Mouse (Mus musculus) right cerebral cortex, adult 2 months (tissue): Measurements from ENCODE around the gene Tchhl1.
A peak's percentile ranks its signal among the peaks of the same experiment; 100 is the strongest.
"Not testable (repeated sequence)": the region's sequence is repeated elsewhere in the genome, so short reads cannot be mapped to it uniquely, and the experiment has no call there.

Experiments used
- DNase-seq, 2 experiments: peaks; one replicate each; pipeline ENCODE4 v3.0.0; 2021 to 2022; ENCODE audit warnings: low spot score in 2 of 2

The Tchhl1 gene

DNA sequence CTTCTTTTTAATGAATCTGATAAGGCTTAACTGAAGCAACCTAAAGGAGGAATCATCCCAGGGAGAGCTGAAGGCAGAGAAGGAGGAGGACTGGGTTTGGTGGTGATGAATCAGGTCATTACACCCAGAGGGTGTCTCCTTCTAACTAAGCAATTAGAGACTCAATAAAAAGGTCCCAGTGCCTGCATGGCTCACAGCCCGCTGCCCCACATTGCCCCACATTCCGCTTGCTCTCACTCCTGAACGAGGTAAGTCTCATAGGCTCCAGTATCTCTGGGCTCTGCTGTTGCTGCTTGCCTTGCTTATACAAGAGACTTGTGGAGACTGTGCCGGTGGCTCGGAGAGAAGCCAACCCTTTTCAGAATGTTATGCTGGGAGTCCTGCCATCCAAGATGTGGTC, at the start of gene Tchhl1:
Gene Tchhl1, plus strand, starts transcription at position 194 of the 400 bp plus-strand sequence.
- no peak for DNase-seq

DNA sequence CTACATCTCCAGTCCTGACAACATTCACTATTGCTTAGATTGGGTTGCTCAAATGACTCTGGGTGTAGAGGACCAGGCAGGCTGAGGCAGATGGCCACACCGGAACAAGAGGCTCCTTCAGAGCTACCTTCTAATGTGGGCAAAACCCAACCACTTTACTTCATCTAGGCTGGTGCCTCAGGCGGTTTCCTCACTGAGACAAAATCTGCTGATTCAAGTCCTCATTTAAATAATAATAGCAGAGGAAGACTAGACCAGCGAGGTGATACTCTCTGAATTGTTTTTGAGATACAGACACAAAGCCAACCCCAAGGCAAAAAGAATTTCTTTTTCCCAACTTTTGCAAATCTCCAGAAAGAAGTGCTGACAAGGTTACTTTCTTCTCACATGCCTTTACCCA, 36.9 kb upstream of the Tchhl1 start:
- no peak for DNase-seq

DNA sequence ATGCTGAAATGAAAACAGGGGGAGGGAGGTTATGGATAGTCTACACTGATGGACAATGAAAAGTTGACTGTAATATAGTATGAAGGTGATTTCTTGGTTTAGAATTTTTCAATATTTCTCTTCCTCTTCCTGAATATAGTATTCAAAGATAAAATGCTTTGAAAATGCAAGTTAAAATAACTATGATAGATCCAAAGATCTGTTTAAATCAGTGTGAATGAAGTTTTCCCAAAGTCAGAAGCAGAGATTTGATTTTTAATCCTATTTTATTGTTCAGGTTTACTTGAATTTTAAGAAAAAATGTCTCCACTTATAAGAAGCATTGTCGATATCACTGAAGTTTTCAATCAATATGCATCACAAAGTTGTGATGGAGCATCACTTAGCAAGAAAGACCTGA, 26.5 kb upstream of the Tchhl1 start, which contains the start of gene Tchh:
Gene Tchh, plus strand, starts transcription at position 301 of the 400 bp plus-strand sequence.
- DNase-seq = no peak

DNA sequence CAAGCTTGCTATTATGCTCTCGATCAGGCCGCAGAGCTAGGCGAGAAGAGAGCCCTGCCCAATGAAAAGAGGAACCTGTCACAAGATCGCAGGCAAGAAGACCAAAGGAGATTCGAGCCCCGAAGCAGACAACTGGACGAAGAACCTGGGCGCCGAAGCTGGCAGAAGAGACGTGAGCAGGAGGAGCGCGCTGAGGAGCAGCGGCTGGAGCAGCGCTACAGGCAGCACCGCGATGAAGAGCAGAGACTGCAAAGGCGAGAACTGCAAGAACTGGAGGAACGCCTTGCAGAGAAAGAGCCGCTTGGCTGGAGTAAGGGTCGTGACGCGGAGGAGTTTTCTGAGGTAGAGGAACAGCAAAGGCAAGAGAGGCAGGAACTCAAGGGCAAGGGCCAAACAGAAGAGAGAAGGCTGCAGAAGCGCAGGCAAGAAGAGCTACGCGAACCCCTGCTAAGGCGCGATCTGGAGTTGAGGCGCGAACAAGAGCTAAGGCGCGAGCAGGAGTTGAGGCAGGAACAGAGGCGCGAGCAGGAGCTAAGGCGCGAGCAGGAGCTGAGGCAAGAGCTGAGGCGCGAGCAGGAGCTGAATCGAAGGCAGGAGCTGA, 25.0 kb upstream of the Tchhl1 start:
- DNase-seq = peak; percentile 35 to 44

DNA sequence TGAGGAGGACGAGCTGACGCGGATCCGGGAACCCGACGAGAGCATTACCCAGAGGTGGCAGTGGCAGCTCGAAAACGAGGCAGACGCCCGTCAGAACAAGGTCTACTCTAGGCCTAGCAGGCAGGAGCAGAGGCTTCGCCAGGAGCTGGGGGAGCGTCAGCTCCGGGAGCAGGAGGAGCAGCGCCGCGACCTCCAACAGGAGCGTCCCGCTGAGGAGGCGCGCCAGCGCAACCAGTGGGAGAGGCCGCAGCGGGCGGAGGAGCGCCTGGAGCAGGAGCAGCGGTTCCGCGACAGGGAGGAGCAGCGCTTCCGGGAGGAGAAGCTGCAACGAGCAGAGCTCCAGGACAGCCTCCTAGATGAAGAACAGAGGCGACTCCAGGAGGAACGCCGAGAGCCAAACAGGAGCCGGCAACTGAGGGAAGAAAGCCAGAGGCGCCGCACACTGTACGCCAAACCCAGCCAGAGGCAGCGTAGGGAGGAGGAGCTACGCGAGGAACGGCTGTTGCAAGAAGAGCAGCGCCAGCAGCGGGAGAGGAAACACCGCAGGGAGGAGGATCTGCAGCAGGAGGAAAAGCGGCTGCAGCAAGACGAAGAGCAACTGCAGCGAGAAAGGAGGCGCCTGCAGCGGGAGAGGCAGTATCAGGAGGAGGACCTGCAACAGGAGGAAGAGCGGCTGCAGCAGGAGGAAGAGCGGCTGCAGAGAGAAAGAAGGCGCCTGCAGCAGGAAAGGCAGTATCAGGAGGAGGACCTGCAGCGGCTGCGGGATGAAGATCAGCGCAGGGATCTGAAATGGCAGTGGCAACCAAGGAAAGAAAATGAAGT, 24.0 kb upstream of the Tchhl1 start:
- DNase-seq = peak; percentile 70

DNA sequence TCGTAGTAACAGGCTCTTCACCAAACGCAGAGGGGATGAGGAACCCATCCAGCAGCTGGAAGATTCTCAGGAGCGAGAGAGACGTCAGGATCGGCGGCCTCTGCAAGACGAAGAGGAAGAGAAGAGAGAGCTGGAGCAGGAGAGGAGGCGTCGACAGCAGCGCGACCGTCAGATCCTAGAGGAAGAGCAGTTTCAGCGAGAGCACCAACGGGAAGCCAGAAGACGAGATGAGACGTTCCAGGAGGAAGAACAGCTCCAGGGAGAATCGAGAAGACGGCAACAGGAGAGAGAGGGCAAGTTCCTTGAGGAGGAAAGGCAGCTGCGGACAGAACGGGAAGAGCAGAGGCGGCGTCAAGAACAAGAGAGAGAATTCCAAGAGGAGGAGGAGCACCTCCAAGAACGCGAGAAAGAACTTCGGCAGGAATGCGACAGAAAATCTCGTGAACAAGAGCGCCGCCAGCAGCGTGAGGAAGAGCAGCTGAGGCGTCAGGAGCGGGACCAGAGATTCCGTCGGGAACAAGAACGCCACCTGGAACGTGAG, 23.3 kb upstream of the Tchhl1 start:
- peak; percentile 27 to 45 for DNase-seq

DNA sequence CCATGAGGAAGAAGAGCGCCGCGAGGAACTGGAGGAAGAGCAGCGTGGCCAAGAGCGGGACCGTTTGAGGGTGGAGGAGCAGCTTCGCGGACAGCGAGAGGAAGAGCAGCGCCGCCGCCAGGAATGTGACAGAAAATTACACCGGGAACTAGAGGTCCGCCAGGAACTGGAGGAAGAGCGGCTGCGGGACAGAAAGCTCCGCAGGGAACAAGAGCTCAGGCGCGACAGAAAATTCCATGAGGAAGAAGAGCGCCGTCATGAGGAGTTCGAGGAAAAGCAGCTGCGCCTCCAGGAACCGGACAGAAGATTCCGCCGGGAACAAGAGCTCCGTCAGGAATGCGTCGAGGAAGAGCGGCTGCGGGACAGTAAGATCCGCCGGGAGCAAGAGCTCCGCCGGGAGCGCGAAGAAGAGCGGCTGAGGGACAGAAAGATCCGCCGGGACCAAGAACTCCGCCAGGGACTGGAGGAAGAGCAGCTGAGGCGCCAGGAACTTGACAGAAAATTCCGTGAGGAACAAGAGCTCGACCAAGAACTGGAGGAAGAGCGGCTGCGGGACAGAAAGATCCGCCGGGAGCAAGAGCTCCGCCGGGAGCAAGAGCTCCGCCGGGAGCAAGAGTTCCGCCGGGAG, 22.3 kb upstream of the Tchhl1 start:
- peak; percentile 6 to 18 for DNase-seq

DNA sequence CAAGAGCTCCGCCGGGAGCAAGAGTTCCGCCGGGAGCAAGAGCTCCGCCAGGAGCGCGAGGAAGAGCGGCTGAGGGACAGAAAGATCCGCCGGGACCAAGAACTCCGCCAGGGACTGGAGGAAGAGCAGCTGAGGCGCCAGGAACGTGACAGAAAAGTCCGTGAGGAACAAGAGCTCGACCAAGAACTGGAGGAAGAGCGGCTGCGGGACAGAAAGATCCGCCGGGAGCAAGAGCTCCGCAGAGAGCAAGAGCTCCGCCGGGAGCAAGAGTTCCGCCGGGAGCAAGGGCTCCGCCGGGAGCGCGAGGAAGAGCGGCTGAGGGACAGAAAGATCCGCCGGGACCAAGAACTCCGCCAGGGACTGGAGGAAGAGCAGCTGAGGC, 21.8 kb upstream of the Tchhl1 start:
- peak in 1 of 2 experiments; percentile 3 for DNase-seq

DNA sequence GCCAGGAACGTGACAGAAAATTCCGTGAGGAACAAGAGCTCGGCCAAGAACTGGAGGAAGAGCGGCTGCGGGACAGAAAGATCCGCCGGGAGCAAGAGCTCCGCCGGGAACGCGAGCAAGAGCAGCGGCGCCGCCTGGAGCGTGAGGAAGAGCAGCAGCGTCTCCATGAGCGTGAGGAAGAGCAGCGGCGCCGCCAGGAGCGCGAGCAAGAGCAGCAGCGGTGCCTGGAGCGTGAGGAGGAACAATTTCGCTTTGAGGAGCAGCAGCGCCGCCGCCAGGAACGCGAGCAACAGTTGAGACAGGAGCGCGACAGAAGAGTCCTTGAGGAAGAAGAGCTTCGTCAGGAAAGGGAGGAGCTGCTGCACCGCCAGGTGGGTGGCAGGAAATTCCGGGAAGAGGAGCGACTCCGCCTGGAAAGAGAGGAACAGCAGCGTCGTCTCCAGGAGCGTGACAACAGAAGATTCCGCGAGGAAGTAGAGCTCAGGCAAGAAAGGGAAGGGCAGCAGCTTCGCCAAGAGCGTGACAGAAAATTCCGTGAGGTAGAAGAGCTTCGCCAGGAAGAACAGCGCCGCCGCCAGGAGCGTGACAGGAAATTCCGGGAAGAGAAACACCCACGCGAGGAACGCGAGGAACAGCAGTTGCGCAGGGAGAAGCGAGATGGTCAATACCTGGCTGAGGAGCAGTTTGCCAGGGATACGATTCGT, 21.3 kb upstream of the Tchhl1 start:
- peak; percentile 77 to 79 for DNase-seq

DNA sequence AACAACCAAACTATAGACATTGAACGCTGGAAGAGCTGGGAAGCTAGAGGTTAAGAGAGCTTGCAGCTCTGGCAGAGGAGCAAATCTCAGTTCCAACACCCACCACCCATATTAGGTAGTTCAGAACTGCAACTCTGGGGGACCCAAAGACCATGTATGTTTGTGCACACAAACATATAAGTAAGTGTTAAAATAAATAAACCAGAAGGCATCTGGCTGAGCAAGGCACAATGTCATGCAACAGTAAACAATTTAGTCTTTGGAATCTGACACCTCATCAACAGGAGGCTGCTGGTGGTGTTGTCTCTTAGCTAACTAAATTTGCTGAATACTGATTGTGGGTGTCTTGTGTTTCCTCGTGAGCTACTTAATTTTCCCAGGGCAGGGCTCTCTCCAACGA, 2.0 kb upstream of the Tchhl1 start:
- no peak for DNase-seq

DNA sequence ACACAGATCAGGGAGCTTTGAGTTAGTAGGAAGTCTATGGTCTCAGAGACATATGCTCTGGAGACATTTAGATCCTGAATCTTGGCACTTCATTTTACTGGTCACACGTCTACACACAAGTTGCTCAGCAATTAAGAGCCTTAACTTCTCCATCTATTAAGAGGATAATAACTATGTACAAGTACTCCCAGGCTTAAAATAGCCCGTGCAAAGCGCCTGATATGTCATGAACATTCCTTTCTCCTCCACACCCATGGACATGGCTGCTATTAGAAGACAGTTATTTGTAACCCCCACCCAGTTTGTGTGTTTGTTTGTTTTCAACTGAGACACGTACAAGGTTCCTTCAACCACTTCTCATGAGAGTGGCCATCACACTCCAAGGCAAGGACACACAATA, 1.4 kb upstream of the Tchhl1 start:
- DNase-seq = no peak

DNA sequence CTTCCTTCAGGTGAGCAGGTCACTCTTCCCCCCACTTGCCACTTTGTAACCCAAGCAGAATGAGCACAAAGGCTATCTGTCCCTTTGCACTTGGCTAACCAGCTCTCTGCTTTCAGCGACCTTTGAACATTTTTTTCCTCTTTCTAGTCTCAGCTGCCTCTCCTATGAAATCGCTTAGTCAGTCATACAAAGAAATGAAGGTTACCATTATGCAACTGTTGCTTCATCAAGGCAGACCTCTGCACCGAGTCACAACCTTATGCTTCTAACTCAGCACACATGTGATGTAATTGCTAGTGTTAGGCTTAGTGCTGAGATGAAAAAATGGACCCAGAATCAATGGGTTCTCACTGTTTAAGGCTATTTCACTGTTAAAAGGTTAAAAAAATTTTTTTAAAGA, 1.1 kb downstream of the Tchhl1 start:
- no peak for DNase-seq

DNA sequence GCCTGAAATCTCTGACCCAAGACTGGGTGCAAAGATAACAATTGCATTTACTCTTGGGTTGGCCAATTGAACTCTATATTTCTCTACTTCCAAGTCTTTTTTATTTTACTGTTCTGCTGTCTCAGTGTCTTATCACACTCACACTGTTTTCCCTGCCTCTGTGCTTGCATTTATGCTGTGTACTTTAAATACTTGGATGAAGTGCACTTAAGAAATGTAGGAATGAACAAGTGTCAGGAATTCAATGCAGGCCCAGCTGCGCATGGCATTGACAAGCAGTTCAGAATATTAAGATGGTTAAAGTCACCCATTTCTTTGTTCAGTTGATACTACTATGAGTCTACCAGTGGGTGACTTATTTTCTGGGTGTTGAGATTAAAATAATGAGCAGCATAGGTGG, 11.5 kb downstream of the Tchhl1 start:
- DNase-seq = no peak

DNA sequence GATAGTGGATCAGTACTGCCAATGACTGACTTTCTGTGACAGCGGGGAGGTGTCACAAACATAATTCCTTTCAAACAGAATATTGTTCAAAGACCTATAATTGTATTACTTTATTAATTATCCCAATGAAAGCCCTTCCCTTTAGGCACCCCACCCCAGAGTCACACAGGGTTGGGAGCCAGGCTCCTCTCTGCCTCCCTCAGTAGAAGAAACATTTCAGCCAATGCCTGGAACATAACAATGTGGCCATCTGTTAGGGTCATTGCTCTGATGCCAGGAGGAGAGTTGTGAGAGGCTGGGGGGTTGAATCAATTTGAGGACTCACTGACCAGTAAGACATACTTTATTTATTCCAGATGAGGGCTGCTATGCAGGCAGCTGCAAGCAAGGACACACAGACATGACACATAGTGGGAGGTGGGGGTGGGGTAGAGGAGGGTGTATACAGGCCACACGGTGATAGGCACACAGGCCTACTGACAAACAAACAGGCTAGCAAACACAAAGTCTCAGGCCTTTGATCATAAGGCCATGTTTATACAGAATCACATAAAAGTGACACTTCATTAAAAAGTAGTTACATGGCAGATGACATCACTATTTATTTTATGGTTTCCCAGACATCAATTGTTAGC, 13.5 kb downstream of the Tchhl1 start:
- DNase-seq = no peak

DNA sequence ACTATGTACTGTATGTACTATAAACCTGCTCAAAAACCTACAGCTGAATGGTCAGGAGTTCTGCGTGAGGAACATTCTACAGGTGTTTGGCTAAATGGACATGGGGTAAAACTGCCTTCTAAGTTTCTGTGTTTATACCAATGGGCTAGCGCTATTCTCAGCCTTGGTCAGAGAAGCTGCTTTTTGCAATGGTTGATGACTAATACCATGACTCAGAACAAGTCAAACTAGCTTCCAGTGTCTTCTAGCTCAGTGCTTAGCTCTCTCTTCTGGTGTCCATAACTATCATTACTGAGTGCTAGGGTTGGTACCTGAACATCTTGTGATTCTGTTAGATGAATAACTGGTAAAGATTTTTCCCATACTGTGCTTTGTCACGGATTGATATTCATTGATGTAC, 17.1 kb downstream of the Tchhl1 start:
- no peak for DNase-seq

DNA sequence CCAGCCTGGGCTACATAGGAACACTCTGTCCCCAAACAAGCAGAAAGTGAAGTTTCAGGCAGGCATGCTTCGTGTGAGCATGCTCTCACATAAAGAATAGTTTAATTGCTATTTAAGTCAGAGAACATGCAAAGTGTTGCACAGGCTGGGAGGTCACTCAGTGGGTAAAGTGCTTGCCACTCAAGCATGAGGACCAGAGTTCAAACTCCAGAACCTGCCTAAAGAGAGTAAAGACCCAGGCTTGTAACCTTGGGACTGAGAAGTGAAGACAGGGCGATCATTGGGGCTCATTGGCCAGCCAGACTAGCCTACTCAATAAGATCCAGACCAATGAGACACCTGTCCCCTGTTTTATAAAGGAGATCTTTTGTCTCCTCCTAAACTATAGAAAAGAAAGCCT, 20.0 kb downstream of the Tchhl1 start:
- no peak for DNase-seq

DNA sequence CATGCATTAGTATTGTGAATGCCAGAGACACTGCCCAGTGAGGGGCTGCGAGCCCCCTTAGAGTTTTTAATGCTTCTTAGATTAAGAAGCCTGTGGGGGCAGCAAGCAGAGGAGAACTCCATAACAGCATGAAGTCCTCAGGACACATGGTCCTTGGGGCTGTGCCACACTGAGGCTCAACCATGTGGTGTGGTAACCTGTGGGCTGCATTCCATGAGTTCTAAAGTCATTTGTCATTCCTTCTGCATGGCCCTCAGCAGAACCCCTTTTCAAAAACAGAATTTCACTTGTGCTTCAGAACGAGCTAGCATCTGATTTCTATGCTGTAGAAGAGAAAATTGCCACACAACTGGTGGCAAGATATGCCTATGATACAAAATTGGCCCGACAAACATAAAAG, 23.6 kb downstream of the Tchhl1 start:
- DNase-seq = no peak

DNA sequence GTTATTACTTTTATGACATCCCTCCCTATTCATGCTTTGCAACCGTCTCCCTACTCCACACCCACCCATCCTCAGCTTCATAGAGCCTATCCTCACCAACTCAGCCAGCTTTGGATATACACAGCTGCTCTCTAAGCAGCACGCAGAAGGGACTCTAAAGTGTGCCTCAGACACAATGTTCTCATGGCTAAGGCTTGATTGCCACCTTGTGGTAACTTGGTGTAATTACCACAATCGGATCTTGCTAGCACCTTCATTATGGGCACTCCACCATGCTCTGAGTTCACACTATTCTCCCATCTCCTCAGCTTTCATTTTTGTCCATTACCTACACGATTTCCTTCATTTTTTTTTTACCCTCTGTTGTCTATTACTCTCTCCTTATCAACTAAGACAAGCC, 25.4 kb downstream of the Tchhl1 start:
- DNase-seq = peak; percentile 59 to 68

DNA sequence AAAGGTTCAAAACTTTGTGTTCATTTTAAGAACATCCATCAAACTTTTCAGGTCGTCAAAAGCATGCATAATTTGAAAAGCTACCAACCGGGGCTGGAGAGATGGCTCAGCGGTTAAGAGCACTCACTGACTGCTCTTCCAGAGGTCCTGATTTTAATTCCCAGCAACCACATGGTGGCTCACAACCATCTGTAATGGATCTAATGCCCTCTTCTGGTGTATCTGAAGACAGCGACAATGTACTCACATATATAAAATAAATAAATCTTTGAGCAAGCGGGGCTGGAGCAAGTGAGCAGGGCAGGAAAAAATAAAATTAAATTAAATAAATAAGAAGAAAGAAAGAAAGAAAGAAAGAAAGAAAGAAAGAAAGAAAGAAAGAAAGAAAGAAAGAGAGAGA, 26.2 kb downstream of the Tchhl1 start:
- not testable (repeated sequence) for DNase-seq

DNA sequence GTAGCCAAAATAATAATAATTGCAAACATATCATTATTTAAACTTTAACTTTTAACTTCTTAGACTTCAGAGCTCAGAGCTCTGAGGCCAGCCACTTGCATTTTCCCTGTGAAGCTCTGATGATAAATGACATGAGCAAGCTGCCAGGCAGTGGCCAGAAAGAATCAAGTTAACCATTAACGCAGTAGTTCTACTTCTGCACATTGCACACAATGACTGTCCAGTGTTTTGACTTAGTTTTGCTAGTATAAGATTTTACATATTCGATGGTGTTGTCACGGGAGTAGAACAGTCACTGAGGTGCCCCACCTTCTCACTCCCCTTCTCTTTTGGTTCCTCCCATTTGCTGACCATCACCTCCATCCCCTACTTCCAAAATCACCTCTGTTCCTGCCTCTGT, 28.6 kb downstream of the Tchhl1 start:
- no peak for DNase-seq

DNA sequence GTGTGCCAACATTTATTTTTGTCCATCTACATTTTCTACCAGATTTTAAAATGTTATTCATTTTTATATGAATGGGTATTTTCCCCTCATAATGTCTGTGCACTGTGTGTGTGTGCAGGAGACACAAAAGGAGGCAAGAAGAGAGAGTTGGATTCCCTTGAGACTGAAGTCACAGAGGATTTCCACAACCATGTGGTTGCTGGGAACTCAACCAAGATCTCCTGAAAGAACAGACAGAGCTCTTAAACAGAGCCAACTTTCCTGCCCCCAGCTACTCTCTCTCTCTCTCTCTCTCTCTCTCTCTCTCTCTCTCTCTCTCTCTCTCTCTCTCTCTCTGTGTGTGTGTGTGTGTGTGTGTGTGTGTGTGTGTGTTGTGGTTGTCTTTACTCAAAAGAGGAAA, 30.6 kb downstream of the Tchhl1 start:
- DNase-seq = no peak
